Mouse (Mus musculus) brain, embryonic 14.5 days (tissue): ENCODE data around the gene Spock2.

ENCODE experiments used
- CTCF ChIP-seq: fragments of 200-500 bp; IDR thresholded peaks from 2 replicates; pipeline ENCODE4 v1.5.1; 2012; ENCODE audit warnings: inconsistent platforms, mild to moderate bottlenecking, moderate library complexity, borderline replicate concordance; ENCODE audit not compliant: insufficient read depth, insufficient read length; ENCODE audit errors: extremely low read depth
- POLR2A ChIP-seq: fragments of 200-500 bp; IDR thresholded peaks from 2 replicates; pipeline ENCODE4 v1.6.1; 2012; ENCODE audit warnings: mild to moderate bottlenecking, inconsistent platforms, borderline replicate concordance; ENCODE audit not compliant: poor library complexity, insufficient read depth, insufficient read length, severe bottlenecking; ENCODE audit errors: extremely low read depth

- TF ChIP-seq CTCF = no peak
- TF ChIP-seq POLR2A = no peak
These were observed 28.8 kb upstream of the Spock2 start for GRCm38 (mm10) chr10:60077226-60077625.
